Mouse (Mus musculus) erythroid progenitor cell, adult 5-6 weeks (primary cell): ENCODE results near the gene Flii. TPM values are rescaled to one million over a fixed set of nuclear protein-coding genes. Genes with fewer than 3 reads are reported as not detected.
A peak's percentile ranks its signal among the peaks of the same experiment; 100 is the strongest.

Experiments used
- ATAC-seq: replicated peaks from 2 replicates; pipeline ENCODE4 v1.8.0; 2016; ENCODE audit warnings: moderate number of reproducible peaks, mild to moderate bottlenecking, moderate TSS enrichment, inconsistent platforms; ENCODE audit not compliant: poor library complexity, low FRiP score, severe bottlenecking
- total RNA-seq, 2 experiments: library from RNA; stranded (forward) in 1 of 2; stranded (reverse) in 1 of 2; fragments of 150-400 nt in 1 of 2; fragments of 186-747, 209-891 nt in 1 of 2; gene quantifications; 2 replicates each; pipeline versions ENCODE4 v1.2.3 to v1.2.4; 2015 to 2017; ENCODE audit warnings: low replicate concordance in 2 of 2

Gene Flii
- total RNA-seq (2015; ENCODE audit: low replicate concordance) (39.8 and 50.5 TPM in 2 replicates), total RNA-seq (2017; ENCODE audit: low replicate concordance) (28.5 and 31.8 TPM in 2 replicates)

GRCm38 (mm10) chr11:60726601-60727391, at the start of gene Flii:
Gene Flii, minus strand, starts transcription at chr11:60727263.
- ATAC-seq: peak; percentile 73

DNA sequence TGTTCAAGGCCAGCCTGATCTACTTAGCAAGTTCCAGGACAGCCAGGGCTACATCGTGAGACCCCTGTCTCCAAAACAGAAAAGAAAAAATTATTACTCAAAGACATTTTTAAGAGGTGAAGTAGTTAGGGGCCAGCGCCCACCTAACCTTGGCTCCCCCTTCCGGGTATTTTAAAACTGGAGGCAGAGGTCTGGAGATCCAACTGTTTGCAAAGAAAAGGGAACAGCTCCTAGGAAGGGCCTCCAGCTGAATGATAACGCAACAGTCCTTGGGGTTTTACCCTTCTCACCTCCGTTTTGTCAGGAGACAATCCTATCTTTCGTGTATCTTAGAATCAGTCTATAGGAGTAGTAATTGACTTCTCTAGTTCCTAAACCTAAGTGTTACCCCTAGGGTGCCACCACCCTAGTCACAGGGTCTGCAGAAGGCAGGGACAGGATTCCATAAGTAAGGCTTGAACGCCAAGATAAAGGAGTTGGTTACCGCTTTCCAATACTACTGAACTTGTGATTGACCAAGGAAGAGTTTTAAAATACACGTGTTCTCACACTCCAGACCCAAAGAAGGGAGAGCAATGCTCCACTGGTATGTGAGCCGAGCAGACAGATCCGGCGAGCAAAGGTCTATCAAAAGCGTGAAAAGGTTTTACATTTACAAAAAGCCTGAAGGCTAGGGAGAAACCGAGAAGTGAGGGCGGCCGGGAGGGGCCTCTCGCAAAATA, 49.2 kb upstream of the Flii start:
- ATAC-seq: peak; percentile 29; the same call in 1 of the 2 replicates

DNA sequence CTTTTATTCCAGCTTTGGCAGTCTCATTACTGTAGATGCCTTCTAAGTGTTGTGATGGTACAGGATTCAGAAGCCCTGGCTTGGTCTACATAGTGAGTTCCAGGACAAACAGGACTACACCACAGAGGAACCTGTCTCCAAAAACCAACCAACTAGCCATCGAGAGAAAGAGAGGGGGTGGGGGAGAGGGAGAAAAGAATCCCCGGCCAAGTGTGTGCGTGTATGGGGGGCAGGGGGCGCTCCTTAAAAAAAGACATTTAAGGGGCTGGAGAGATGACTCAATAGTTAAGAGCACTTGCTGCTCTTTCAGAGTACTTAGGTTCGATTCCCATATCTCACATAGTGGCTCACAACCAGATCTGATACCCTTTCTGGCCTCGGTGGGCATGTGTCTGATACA, 48.5 kb upstream of the Flii start:
- no peak for ATAC-seq

DNA sequence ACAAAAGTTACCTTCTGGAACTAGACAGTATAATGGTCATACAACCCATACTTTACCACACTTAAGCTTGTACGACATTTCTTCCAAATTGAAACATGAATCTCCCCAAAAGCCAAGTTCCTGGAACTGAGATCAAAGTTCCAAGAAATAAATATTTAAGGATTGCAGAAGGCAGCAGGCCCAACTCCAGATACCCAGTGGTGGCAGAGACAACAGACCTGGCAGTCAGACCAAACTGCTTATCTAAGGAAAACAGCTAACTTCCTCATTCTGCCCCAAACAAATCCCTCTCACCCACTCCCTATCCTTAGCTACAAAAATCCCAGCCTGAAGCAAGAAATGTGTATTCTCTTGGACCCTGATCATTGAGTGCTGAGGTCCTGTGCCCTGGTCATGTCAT, 47.8 kb upstream of the Flii start:
- ATAC-seq: no peak

DNA sequence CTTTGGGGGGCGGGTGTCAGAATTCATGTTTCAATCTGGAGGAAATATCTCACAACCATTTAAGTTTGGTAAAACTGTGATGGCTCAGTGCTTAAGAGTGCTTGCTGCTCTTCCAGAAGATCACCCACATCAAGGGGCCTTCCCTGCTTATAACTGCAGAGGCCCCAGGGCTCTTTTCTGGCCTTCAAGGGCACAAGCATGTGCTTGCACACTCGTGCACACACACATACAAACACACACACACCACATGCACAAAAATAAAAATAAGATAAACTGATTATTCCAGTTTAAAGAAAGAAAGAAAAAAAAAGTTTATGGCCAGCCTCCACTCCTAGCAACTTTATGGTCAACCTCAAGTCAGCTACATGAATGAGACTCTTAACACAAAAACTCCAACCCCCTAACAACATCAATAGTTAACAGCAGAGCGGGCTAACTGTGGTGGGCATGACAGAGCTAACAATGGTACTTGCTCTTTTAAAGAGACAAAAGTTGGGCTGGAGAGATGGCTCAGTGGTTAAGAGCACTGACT, 47.2 kb upstream of the Flii start:
- no peak for ATAC-seq

GRCm38 (mm10) chr11:60772161-60772560, 45.1 kb upstream of the Flii start:
- no peak for ATAC-seq

- no peak for ATAC-seq
Observed at GRCm38 (mm10) chr11:60770776-60771175, 43.7 kb upstream of the Flii start.

DNA sequence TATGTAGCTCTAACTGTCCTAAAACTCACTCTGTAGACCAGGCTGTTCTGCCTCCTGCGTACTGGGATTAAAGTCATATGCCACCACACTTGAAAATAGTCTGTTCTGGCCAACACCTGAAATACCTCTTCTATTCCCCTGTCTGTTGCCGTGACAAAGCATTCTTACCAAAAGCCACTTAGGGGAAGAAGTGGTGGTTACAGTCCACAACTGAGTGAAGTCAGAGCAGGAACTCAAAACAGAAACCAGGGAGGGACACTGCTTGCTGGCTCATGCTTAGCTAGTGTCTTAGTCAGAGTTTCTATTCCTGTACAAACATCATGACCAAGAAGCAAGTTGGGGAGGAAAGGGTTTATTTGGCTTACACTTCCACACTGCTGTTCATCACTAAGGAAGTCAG, 42.3 kb upstream of the Flii start:
- no peak for ATAC-seq

DNA sequence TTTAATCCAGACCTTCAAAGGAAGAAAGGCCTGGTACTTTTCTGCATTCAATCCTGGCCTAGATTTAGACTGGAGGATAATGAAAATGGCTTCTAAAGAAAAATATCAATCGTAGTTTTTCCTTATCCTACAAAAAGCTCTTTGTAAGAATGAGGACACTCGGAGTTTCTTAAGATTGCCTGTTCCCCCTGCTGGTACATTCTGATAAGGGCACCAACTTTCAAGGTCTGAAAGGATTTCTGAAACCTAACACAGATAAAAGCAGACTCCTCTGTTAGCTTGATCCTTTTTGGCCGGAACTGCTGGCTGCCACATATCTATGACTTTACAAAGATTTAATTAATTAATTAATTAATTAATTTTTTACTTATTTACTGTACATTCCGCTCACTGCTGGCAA, 39.9 kb upstream of the Flii start:
- 0 out of 2 replicates have a peak, but pooled peaks have one; percentile 34 for ATAC-seq

DNA sequence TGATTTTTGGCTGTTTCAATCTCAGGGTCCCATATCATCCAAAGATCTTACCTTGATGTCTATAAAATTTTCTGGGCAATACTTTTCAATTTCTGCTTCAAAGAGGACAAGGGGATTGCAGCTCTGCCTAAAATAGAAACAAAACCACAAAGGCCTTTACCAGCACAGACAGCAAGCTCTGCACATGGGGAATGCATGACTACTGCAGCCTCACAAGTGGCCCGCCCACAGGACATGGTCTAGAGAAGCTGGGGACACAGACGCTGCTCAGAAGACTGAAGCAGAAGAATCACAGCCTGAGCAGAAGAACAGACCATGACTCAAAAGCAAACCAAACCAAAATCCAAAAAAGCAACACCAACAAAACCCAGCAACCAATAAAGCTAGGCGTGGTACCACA, 34.6 kb upstream of the Flii start:
- no peak for ATAC-seq

- ATAC-seq: no peak
Observed at GRCm38 (mm10) chr11:60755570-60755969, 28.5 kb upstream of the Flii start.

DNA sequence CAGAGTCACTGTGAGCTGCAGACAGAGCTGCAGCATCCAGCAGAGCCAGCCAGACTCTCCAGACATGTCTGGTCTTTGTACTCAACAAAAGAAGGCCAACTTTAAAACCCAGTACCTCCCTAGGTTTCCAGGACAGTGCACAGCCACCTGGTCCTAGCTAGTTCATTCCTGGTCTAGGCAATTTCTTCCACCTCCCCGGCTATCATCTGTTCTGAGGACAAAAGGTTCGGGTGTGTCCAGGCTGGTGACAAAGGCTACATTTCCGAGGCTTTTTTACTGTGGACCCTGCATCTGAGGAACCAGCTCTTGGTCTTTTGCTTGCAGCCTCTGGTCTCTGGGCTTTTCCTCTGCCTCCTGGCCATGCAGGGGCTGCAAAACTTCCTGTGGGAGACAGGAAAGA, 13.3 kb upstream of the Flii start:
- ATAC-seq: no peak

DNA sequence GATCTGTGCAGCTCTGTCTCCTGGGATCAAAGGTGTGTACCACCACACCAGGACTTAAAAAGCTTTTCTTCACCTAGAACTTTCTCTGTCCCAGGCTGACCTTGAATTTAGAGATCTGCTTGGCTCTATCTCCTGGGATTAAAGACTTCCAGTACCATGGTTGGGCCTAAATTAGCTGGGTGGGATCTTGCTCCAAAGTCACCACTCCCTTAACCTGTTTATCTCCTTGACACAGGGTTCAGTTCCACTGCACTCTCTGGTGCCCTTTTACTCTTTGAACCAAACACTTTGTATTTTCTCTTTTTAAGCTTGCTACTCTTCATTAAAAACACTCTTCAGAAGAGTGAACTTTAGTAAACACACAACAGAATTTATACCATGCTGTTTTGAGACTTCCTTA, 10.4 kb upstream of the Flii start:
- peak; percentile 75 for ATAC-seq

GRCm38 (mm10) chr11:60736491-60736890, 9.4 kb upstream of the Flii start:
- no peak for ATAC-seq

DNA sequence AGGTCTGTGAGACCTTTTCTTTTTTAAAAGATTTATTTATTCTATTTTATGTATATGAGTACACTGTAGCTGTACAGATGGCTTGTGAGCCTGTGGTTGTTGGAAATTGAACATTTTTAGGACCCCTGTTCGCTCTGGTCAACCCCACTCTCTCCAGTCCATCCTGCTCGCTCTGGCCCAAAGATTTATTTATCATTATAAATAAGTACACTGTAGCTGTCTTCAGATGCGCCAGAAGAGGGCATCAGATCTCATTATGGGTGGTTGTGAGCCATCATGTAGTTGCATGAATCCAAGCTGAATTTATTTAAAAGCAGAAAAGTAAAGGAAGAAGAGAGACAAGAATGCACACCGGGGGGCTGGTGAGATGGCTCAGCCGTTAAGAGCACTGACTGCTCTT, 8.1 kb upstream of the Flii start:
- no peak for ATAC-seq

- ATAC-seq: no peak
Observed at GRCm38 (mm10) chr11:60734206-60734605, 7.1 kb upstream of the Flii start.

DNA sequence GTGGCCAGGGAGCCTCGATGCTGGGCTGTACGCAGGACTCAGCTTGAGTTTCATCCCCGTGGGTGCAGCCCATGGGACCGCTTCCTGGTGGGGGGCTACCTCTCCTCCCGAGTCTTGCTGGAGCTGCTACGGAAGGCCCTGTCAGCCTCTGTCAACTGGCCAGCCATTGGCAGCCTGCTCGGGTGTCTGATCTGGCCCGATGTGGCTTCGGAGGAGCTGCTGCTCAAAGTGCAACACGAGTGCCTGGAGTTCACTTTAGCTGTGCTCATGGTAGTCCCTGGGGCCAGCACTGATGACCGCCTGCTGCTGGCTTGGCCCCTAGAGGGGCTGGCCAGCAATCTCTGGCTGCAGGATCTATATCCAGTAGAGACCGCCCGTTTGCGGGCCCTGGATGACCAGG, 4.2 kb upstream of the Flii start:
- ATAC-seq: no peak

DNA sequence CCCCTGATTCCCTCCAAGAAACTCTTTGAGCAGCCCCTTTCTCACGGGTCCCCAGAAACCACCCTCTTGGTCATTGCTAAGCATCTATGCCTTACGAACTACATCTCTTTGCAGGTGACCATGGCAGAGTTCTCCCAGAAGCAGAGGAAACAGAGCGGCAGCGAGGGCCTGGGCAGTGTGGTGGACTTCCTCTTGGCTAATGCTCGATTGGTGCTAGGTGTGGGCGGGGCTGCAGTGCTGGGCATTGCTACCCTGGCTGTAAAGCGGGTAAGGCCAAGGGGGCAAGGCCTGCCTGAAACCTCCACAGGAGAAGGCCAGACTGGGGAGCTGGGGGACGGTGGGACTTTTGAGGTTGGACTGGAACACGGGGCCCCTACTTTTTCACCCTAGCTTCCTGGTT, 3.1 kb upstream of the Flii start:
- ATAC-seq: no peak

DNA sequence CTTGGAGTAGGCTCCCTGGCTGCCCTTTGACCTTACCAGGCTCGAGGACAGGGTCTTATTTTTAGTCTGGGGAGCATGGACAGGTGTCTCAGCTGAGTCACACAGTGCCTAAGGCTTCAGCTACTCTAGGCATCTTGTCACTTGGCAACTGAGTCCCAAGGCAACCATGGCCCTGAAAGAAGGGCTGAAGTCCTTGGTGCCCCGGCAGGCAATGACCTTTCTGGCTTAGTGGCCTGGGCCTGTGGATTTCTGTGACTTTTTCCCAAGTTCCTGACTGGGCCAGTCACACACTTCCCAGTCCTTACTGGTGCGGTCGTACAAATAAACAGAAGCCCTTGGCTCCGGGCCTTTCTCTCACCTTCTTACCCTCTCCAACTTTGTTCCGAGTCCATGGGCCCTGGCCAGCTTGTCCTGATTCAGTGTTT, 2.2 kb upstream of the Flii start:
- ATAC-seq: no peak

DNA sequence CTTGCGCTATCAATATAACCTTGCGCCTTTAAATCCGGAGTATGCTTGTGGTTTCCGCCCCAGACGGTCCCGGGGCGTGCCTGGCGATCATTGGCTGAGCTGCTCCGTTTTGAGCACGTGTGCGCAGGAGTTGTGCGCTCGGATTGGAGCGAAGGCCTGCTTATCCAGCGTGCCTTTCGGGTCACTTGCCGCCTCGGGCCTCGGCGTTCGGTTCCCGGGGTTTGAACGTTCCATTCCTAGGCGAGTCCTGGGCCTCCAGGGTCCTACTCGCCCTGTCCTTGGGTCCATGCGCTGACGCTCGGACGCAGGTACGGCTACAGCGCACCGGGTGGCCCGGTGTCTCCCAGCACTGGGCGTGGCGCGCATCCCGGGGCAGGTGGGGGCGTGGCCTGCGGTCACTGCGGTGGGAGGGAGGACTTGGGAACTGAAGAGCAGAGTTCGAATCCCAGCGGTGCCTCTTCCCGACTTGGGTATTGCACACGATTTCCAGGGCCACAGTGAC, 1.2 kb upstream of the Flii start, which contains the start of gene Mief2:
TSS of gene Mief2 (plus strand) at position 139 of the 502 bp plus-strand sequence.
- peak; percentile 88 for ATAC-seq
